Mouse (Mus musculus) lung, postnatal 0 days (tissue): ENCODE data around the gene Cog3. TPM values are rescaled to one million over a fixed set of nuclear protein-coding genes. Genes with fewer than 3 reads are reported as not detected.

Experiments
- ATAC-seq: fragments of 200-750 bp; cut with Nextera tagmentation; 2 replicates; pipeline ENCODE4 v1.8.0; 2017; ENCODE audit warnings: moderate library complexity
- DNase-seq: peaks from one replicate; pipeline ENCODE4 v3.0.0-alpha.2; 2016; ENCODE audit warnings: low spot score
- H3K27ac ChIP-seq: fragments of 300-500 bp; sonication (generic); 2 replicates; pipeline ENCODE4 v1.5.1; 2014; ENCODE audit warnings: antibody characterized with exemption, mild to moderate bottlenecking, low read length, mixed read lengths
- H3K27me3 ChIP-seq: fragments of 300-500 bp; sonication (generic); replicated peaks from 2 replicates; pipeline ENCODE4 v1.6.1; 2014; ENCODE audit warnings: low read length, mixed read lengths; ENCODE audit not compliant: insufficient read depth
- H3K36me3 ChIP-seq: fragments of 300-500 bp; sonication (generic); 2 replicates; pipeline ENCODE4 v1.6.1; 2014; ENCODE audit warnings: low read length, mixed read lengths; ENCODE audit not compliant: insufficient read depth
- H3K4me1 ChIP-seq: fragments of 300-500 bp; sonication (generic); 2 replicates; pipeline ENCODE4 v1.6.1; 2014; ENCODE audit warnings: antibody characterized with exemption, low read depth, low read length, mixed read lengths; ENCODE audit not compliant: insufficient read depth
- H3K4me2 ChIP-seq: fragments of 300-500 bp; sonication (generic); replicated peaks from 2 replicates; pipeline ENCODE4 v1.6.1; 2014; ENCODE audit warnings: low read depth, mild to moderate bottlenecking, low read length, moderate library complexity, mixed read lengths
- H3K4me3 ChIP-seq: fragments of 300-500 bp; sonication (generic); 2 replicates; pipeline ENCODE4 v1.5.1; 2014; ENCODE audit warnings: low read depth, low read length
- H3K9ac ChIP-seq: fragments of 300-500 bp; sonication (generic); replicated peaks from 2 replicates; pipeline ENCODE4 v1.6.1; 2014; ENCODE audit warnings: low read depth, mild to moderate bottlenecking
- H3K9me3 ChIP-seq: fragments of 300-500 bp; sonication (generic); 2 replicates; pipeline ENCODE4 v1.6.1; 2016; ENCODE audit warnings: low read length, mixed read lengths
- CTCF ChIP-seq: IDR thresholded peaks from 2 replicates; pipeline ENCODE4 v1.5.1; 2016; ENCODE audit warnings: antibody characterized with exemption, mild to moderate bottlenecking
- EP300 ChIP-seq: IDR thresholded peaks from 2 replicates; pipeline ENCODE4 v1.6.1; 2016; ENCODE audit warnings: antibody characterized with exemption, mild to moderate bottlenecking, control low read depth
- WGBS: fragments of 180-500 bp; shearing (Covaris S2); extraction: QIAGEN DNeasy Blood & Tissue Kit; methylation state at CpG from one replicate; pipeline ENCODE4 v1.1.7; 2014; 5-methylcytosine and 5-hydroxymethylcytosine counted together
- polyA plus RNA-seq: library from polyadenylated mRNA; unstranded; fragments of >200 nt; fragmentation: Nextera tagmentation; extraction: Ambion mirVana; gene quantifications from 2 replicates; pipeline ENCODE4 v1.2.1, GENCODE M21; 2015

Gene Cog3
- polyA plus RNA-seq, 1 experiment from 2014 or later = 13.4 TPM

GRCm38 (mm10) chr14:75712687-75713086 is 41.6 kb downstream of the Cog3 start:
- Histone ChIP-seq H3K4me3 (no peak overlapping the region), H3K4me2 (no peak overlapping the region), H3K36me3 (peaks cover 23% of the 10 kb centered on the region), H3K9me3 (no peaks in the 10 kb centered on the region), H3K27ac (no peak overlapping the region), H3K4me1 (no peaks in the 10 kb centered on the region), H3K9ac (no peak overlapping the region), H3K27me3 (no peaks in the 10 kb centered on the region)
- no peak for DNase-seq
- no peak for ATAC-seq
- WGBS = 64% methylated on average over 5 of the region's 5 CpGs
- no peak for TF ChIP-seq CTCF
- no peak for TF ChIP-seq EP300

GRCm38 (mm10) chr14:75711731-75712130 is 42.6 kb downstream of the Cog3 start:
- no peak overlapping the region for H3K27ac ChIP-seq
- no peaks in the 10 kb centered on the region for H3K27me3 ChIP-seq
- no peak overlapping the region for H3K9ac ChIP-seq
- H3K4me3 ChIP-seq = no peak overlapping the region
- H3K4me1 ChIP-seq = no peaks in the 10 kb centered on the region
- no peaks in the 10 kb centered on the region for H3K9me3 ChIP-seq
- DNase-seq (no peak), ATAC-seq (no peak)
- TF ChIP-seq EP300 (no peak), CTCF (no peak)
- WGBS = 98% methylated on average over 3 of the region's 3 CpGs
- peaks cover 22% of the 10 kb centered on the region for H3K36me3 ChIP-seq
- no peak overlapping the region for H3K4me2 ChIP-seq

DNA sequence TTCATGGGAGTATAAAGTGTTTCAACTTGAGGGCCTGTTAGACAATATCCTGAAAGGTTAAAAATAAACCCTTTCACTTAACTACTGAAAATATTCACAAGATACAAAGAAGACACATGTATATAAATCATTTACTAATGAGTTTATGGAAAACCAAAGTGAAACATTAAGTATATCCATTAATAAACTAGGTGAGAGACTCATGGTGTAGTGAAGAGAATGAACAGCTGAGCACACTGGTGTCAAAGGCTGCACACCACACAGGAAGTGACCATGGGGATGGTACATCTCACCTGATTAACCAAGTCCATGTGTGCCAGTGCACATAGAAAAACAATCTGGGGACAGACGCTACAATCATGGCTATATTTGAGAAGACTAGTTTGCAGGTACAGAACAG is 45.3 kb downstream of the Cog3 start:
- no peak overlapping the region for H3K4me2 ChIP-seq
- DNase-seq = no peak
- H3K27me3 ChIP-seq = no peaks in the 10 kb centered on the region
- no peak for ATAC-seq
- TF ChIP-seq EP300 (no peak), CTCF (no peak)
- peaks cover 23% of the 10 kb centered on the region for H3K36me3 ChIP-seq
- no peaks in the 10 kb centered on the region for H3K9me3 ChIP-seq
- no peak overlapping the region for H3K27ac ChIP-seq
- 93% methylated on average over 1 of the region's 1 CpGs for WGBS
- H3K9ac ChIP-seq = no peak overlapping the region
- no peaks in the 10 kb centered on the region for H3K4me1 ChIP-seq
- H3K4me3 ChIP-seq = no peak overlapping the region

DNA sequence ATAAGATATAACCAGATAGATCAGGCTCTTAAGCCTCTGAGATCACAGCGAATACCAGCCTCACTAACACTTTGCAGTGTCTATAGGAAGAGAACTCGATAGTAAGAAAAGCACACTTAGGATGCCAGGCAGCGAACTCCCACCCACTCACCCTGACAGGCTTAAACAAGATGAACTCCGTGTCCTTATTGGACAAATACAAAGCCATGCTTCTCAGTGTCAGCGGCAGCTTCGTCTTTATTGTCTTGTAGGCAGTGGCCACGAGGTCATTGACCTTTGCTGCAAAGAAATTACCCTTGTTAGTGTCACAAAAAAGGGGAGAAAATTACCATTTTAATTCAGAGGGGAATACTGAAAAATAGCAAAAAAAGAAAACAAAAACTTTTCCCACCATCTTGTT is 46.5 kb downstream of the Cog3 start:
- Histone ChIP-seq H3K4me2 (no peak overlapping the region), H3K9ac (no peak overlapping the region), H3K4me3 (no peak overlapping the region), H3K4me1 (no peaks in the 10 kb centered on the region), H3K9me3 (no peaks in the 10 kb centered on the region), H3K27ac (no peak overlapping the region), H3K36me3 (peaks cover 25% of the 10 kb centered on the region), H3K27me3 (no peaks in the 10 kb centered on the region)
- WGBS = 79% methylated on average over 7 of the region's 7 CpGs
- TF ChIP-seq EP300 (no peak), CTCF (no peak)
- ATAC-seq = no peak
- DNase-seq = no peak

GRCm38 (mm10) chr14:75706647-75707046 is 47.7 kb downstream of the Cog3 start:
- no peak overlapping the region for H3K9ac ChIP-seq
- ATAC-seq (no peak), DNase-seq (no peak)
- TF ChIP-seq CTCF = no peak
- TF ChIP-seq EP300 = no peak
- no peaks in the 10 kb centered on the region for H3K27me3 ChIP-seq
- H3K4me3 ChIP-seq = no peak overlapping the region
- no peak overlapping the region for H3K4me2 ChIP-seq
- no peaks in the 10 kb centered on the region for H3K4me1 ChIP-seq
- no peaks in the 10 kb centered on the region for H3K9me3 ChIP-seq
- WGBS = 85% methylated on average over 4 of the region's 4 CpGs
- H3K36me3 ChIP-seq = peaks cover 20% of the 10 kb centered on the region
- H3K27ac ChIP-seq = no peak overlapping the region

DNA sequence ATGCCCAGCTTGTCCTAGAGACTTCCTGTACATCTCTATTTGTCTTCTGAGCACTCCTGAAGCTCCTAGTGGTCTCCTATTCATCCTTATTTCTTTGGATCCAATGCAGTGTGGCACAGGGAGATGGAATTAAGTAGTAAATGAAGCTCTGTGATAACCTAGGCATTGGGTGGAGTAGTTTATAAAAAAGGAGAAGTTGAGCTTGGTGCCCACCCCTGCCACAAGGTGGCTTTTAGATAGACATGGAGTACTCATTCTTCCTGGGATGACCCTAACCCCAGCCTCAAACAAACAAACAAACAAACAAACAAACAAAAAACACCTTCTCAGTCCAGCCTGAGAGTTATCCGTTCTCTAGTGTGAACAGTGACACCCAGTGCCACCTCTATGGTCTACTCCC is 56.4 kb downstream of the Cog3 start:
- H3K36me3 ChIP-seq = no peaks in the 10 kb centered on the region
- DNase-seq (no peak), ATAC-seq (no peak)
- no peaks in the 10 kb centered on the region for H3K27me3 ChIP-seq
- no peak for TF ChIP-seq CTCF
- H3K9ac ChIP-seq = no peak overlapping the region
- H3K4me1 ChIP-seq = no peaks in the 10 kb centered on the region
- H3K4me2 ChIP-seq = no peak overlapping the region
- H3K27ac ChIP-seq = no peak overlapping the region
- no peaks in the 10 kb centered on the region for H3K9me3 ChIP-seq
- H3K4me3 ChIP-seq = no peak overlapping the region
- 73% methylated on average over 1 of the region's 1 CpGs for WGBS

- Histone ChIP-seq H3K36me3 (no peaks in the 10 kb centered on the region), H3K27me3 (no peaks in the 10 kb centered on the region), H3K4me3 (no peak overlapping the region), H3K9ac (no peak overlapping the region), H3K27ac (no peak overlapping the region), H3K9me3 (no peaks in the 10 kb centered on the region), H3K4me2 (no peak overlapping the region), H3K4me1 (no peaks in the 10 kb centered on the region)
- no peak for DNase-seq
- WGBS = 70% methylated on average over 5 of the region's 5 CpGs
- ATAC-seq = no peak
- TF ChIP-seq EP300 (no peak), CTCF (no peak)
Measured at GRCm38 (mm10) chr14:75696096-75696495, 58.2 kb downstream of the Cog3 start.
